8 mouse cellular contexts compared by ENCODE assay signal in genomic region chr11:61957296-61957813, GRCm38 (mm10). TPM values are rescaled to one million over a fixed set of nuclear protein-coding genes. Genes with fewer than 3 reads are reported as not detected.
DNase-seq lines count a peak whose midpoint lies in the region; ATAC-seq lines count a peak whose summit lies in the region.

No protein-coding gene starts in this region.

- peaks cover 14% of the 10 kb centered on the region for H3K27me3 ChIP-seq in midbrain, embryonic 13.5 days

- peak overlapping the region; percentile 100 for H3K4me2 ChIP-seq in midbrain, embryonic 13.5 days (replicated peaks)

- intact Hi-C loops in left cerebral cortex, postnatal 25 days (cut with DNase I), result loop anchor here (2.0 kb wide), 1 partner anchor 53 kb away; no protein-coding TSS in a partner anchor

- no peaks in the 10 kb centered on the region for H3K9me3 ChIP-seq in midbrain, embryonic 13.5 days

- peak overlapping the region; percentile 64 for H3K9ac ChIP-seq in midbrain, embryonic 13.5 days (replicated peaks)

- H3K27ac ChIP-seq in midbrain, embryonic 13.5 days, result no peak overlapping the region

- no peaks in the 10 kb centered on the region for H3K36me3 ChIP-seq in midbrain, embryonic 13.5 days

- no peak for ATAC-seq in midbrain, embryonic 13.5 days

- H3K4me1 ChIP-seq in midbrain, embryonic 13.5 days (replicated peaks), result no peaks in the 10 kb centered on the region

- DNase-seq in left cerebral cortex, postnatal 25 days (ENCODE audit: low spot score in 2 of 2), result peak; percentile 23 to 51
- DNase-seq in left cerebral cortex, adult 8-10 months (ENCODE audit: low spot score in 2 of 2), result no peak
- peak; percentile 58 for DNase-seq in R1 (ENCODE audit: low read depth, low spot score)
- peak; percentile 26 for DNase-seq in embryo, embryonic 9.5 days (ENCODE audit: extremely low spot score)
- DNase-seq in hindlimb bud, embryonic 11.5 days (ENCODE audit: extremely low spot score, low read depth, low spot score), result peak; percentile 31
- DNase-seq in urinary bladder, postnatal 10 days (ENCODE audit: low spot score), result no peak
- DNase-seq in kidney, adult 8-10 months, result no peak

- WGBS in midbrain, embryonic 13.5 days, result 4% methylated on average over 25 of the region's 25 CpGs

- H3K4me3 ChIP-seq in midbrain, embryonic 13.5 days (replicated peaks), result peak overlapping the region; percentile 70

RNA-seq across cellular contexts. Expression of gene Specc1, which starts 0.8 kb away (rescaled TPM):
- 10 to 100 TPM; 64.5 to 69.6 TPM for total RNA-seq in left cerebral cortex, postnatal 25 days (2021)
- 10 to 100 TPM; 65.3 to 75.0 (median 70.4) TPM for total RNA-seq in left cerebral cortex, adult 8-10 months (2022)
- 13.4 and 15.2 TPM in 2 replicates for polyA plus RNA-seq in midbrain, embryonic 13.5 days (2015; fragmentation: Nextera tagmentation; extraction: Ambion mirVana)

RNA-seq across cellular contexts. Expression of gene Akap10, which starts 27.3 kb away (rescaled TPM):
- 10 to 100 TPM; 33.1 to 36.8 TPM for total RNA-seq in left cerebral cortex, postnatal 25 days (2021)
- total RNA-seq in left cerebral cortex, adult 8-10 months (2022), result 10 to 100 TPM; 31.8 to 34.0 (median 33.0) TPM
- 13.7 and 16.1 TPM in 2 replicates for polyA plus RNA-seq in midbrain, embryonic 13.5 days (2015; fragmentation: Nextera tagmentation; extraction: Ambion mirVana)

Comparison
In these comparisons a context has a peak if more than half of its experiments do, and no peak if none do; other contexts are left out.
1. DNase-seq: peak in left cerebral cortex, postnatal 25 days (2 of 2), R1 (single experiment), embryo, embryonic 9.5 days (single experiment) and hindlimb bud, embryonic 11.5 days (single experiment); none in left cerebral cortex, adult 8-10 months (0 of 2), urinary bladder, postnatal 10 days (single experiment) and kidney, adult 8-10 months (0 of 2).